Mouse (Mus musculus): ENCODE measurements at regions not wholly inside any gene's neighbourhood (a gene's known extent, or its start where the extent isn't known, plus 50 kb on each side); places are given as distances from the start of the nearest gene placed in this dataset.
A peak's percentile ranks its signal among the peaks of the same experiment; 100 is the strongest.

DNA sequence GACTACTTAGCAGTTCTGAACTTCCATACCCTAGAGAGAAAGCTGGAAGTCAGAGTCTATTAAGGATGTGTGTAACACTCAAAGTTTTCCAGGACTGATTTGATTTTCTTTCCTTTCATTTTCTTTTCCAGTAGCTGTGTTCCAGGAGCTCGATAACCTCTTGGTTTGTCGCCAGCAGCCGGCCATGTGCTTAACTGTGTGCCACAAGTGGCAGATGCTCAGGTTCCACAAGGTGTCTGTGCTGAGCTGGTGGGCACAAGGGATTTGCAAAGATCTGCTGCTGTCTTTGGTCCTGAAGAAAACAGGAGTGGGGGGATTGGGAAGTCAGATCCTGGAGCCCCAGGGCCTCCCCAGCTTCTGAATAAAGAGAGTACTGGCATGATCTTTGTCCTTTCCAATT is 136.0 kb downstream of the 3110018I06Rik start:
- 85% methylated on average over 3 of the region's 3 CpGs for WGBS
- H3K4me2 ChIP-seq (ENCODE audit: low read depth, severe bottlenecking) = no peak overlapping the region
- H3K36me3 ChIP-seq (ENCODE audit: control insufficient read depth, insufficient read depth, low read length) = no peaks in the 10 kb centered on the region
- no peaks in the 10 kb centered on the region for H3K27me3 ChIP-seq (ENCODE audit: control insufficient read depth, insufficient read depth, low read length)
- no peaks in the 10 kb centered on the region for H3K9me3 ChIP-seq (ENCODE audit: control insufficient read depth, low read length)
- no peaks in the 10 kb centered on the region for H3K4me1 ChIP-seq (ENCODE audit: control insufficient read depth, insufficient read depth, low read length)
- ATAC-seq (ENCODE audit: insufficient number of reproducible peaks, low FRiP score, low TSS enrichment, low read depth) = no peak
- H3K4me3 ChIP-seq (ENCODE audit: low read depth, low read length) = no peak overlapping the region
- no peak overlapping the region for H3K27ac ChIP-seq (replicated peaks; ENCODE audit: low read depth, low read length)
- H3K9ac ChIP-seq (ENCODE audit: low read length) = no peak overlapping the region
- DNase-seq (ENCODE audit: low spot score) = no peak

DNA sequence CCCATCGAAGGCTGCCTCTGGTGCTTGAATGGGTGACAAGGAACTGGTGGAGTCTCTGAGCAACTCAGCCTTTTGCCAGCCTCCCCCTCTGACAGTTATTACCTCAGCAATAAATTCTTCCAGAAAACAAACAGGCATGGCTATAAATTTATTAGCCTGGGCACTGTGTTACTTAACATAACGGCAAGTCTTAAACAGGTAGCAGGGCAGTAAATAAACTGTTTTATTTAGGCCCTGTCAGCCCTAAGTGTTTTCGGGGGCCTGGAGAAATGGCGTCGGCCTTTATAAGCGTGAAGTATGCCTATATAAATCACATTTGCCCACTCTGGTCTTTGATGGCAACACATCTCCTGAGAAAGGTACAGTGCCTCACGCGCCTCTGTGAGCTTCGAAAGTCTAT is 159.6 kb downstream of the 3110018I06Rik start:
- DNase-seq (ENCODE audit: low spot score) (no peak), ATAC-seq (ENCODE audit: insufficient number of reproducible peaks, low FRiP score, low TSS enrichment, low read depth) (peak; percentile 59; the same call in 1 of the 2 replicates)
- Histone ChIP-seq H3K36me3 (ENCODE audit: control insufficient read depth, insufficient read depth, low read length) (no peaks in the 10 kb centered on the region), H3K27ac (replicated peaks; ENCODE audit: low read depth, low read length) (no peak overlapping the region), H3K4me1 (ENCODE audit: control insufficient read depth, insufficient read depth, low read length) (peaks cover 12% of the 10 kb centered on the region), H3K9me3 (ENCODE audit: control insufficient read depth, low read length) (no peaks in the 10 kb centered on the region), H3K9ac (ENCODE audit: low read length) (no peak overlapping the region), H3K4me2 (ENCODE audit: low read depth, severe bottlenecking) (no peak overlapping the region), H3K27me3 (ENCODE audit: control insufficient read depth, insufficient read depth, low read length) (no peaks in the 10 kb centered on the region), H3K4me3 (ENCODE audit: low read depth, low read length) (no peak overlapping the region)
- WGBS = 25% methylated on average over 9 of the region's 9 CpGs

DNA sequence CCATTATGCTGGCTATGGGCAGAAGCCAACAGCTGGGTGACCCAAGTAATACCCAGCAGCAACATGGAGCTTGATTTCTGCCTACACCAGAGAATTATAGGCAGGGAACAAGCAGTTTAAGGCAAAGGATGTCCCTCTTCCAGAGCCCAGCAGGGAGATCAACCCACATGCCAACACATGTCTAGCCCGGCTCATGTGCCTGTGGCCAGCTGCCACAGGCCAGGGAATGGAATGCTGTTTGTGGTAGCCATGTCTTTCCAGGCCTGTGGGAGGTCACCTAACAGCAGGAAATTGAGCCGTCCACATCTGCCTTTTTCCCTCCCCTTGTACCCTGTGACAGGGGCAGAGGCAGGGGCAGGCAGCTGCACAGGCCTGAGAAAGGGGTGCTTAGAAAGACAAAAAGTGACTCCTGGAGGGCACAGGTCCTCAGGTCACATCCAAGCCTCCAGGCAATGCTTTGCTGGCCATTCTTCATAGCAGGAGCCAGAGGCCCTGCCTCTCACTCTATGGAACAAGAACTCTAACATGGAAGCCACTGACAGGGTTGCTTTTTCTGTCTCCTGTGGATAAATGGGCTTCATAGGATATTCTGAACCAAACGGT is 163.8 kb downstream of the 3110018I06Rik start:
- 21% methylated on average over 3 of the region's 3 CpGs for WGBS

DNA sequence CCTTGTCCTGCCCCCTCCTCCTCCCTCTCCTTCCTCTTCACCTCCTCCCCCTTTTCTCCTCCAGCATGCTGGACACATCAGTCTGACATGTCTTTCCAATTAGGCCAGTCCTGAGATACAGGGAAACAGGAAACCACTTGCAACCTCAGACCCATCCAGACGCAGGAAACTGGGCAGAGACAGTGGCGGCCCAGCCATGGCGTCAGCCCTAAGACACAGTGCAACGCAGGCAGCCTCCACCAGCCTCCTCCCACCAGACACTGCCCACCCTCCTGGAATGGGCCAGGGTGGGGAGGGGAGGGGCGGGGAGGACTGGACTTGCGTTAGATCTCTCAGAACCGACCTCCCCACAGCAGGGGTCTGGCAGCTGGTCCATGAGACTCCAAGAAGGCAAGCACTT is 164.7 kb downstream of the 3110018I06Rik start:
- ATAC-seq (ENCODE audit: insufficient number of reproducible peaks, low FRiP score, low TSS enrichment, low read depth) = peak; percentile 67
- no peak overlapping the region; the same call in 1 of the 2 replicates for H3K27ac ChIP-seq (replicated peaks; ENCODE audit: low read depth, low read length)
- 2% methylated on average over 7 of the region's 7 CpGs for WGBS

More for the DNA sequence above, 163.8 kb downstream of the 3110018I06Rik start:
- H3K27ac ChIP-seq (replicated peaks; ENCODE audit: low read depth, low read length) = peak overlapping the region; percentile 59; the same call in 1 of the 2 replicates
- ATAC-seq (ENCODE audit: insufficient number of reproducible peaks, low FRiP score, low TSS enrichment, low read depth) = no peak
- H3K27me3 ChIP-seq (ENCODE audit: control insufficient read depth, insufficient read depth, low read length) = no peaks in the 10 kb centered on the region
- H3K9me3 ChIP-seq (ENCODE audit: control insufficient read depth, low read length) = no peaks in the 10 kb centered on the region
- no peak overlapping the region for H3K4me3 ChIP-seq (ENCODE audit: low read depth, low read length)
- H3K36me3 ChIP-seq (ENCODE audit: control insufficient read depth, insufficient read depth, low read length) = no peaks in the 10 kb centered on the region
- H3K4me2 ChIP-seq (ENCODE audit: low read depth, severe bottlenecking) = no peak overlapping the region
- DNase-seq (ENCODE audit: low spot score) = peak; percentile 34
- H3K4me1 ChIP-seq (ENCODE audit: control insufficient read depth, insufficient read depth, low read length) = peaks cover 27% of the 10 kb centered on the region
- H3K9ac ChIP-seq (ENCODE audit: low read length) = no peak overlapping the region

GRCm38 (mm10) chr12:107656846-107657245 is 168.4 kb downstream of the 3110018I06Rik start:
- H3K4me1 ChIP-seq (ENCODE audit: control insufficient read depth, insufficient read depth, low read length) = peaks cover 31% of the 10 kb centered on the region
- no peak overlapping the region for H3K4me2 ChIP-seq (ENCODE audit: low read depth, severe bottlenecking)
- no peak overlapping the region for H3K9ac ChIP-seq (ENCODE audit: low read length)
- no peak overlapping the region for H3K4me3 ChIP-seq (ENCODE audit: low read depth, low read length)
- ATAC-seq (ENCODE audit: insufficient number of reproducible peaks, low FRiP score, low TSS enrichment, low read depth) (no peak), DNase-seq (ENCODE audit: low spot score) (peak; percentile 43)
- no peaks in the 10 kb centered on the region for H3K27me3 ChIP-seq (ENCODE audit: control insufficient read depth, insufficient read depth, low read length)
- H3K36me3 ChIP-seq (ENCODE audit: control insufficient read depth, insufficient read depth, low read length) = no peaks in the 10 kb centered on the region
- WGBS = 22% methylated on average over 5 of the region's 5 CpGs
- no peak overlapping the region for H3K27ac ChIP-seq (replicated peaks; ENCODE audit: low read depth, low read length)
- no peaks in the 10 kb centered on the region for H3K9me3 ChIP-seq (ENCODE audit: control insufficient read depth, low read length)

More for the DNA sequence above, 164.7 kb downstream of the 3110018I06Rik start:
- Histone ChIP-seq H3K36me3 (ENCODE audit: control insufficient read depth, insufficient read depth, low read length) (no peaks in the 10 kb centered on the region), H3K4me2 (ENCODE audit: low read depth, severe bottlenecking) (no peak overlapping the region), H3K4me1 (ENCODE audit: control insufficient read depth, insufficient read depth, low read length) (peaks cover 31% of the 10 kb centered on the region), H3K9ac (ENCODE audit: low read length) (peak overlapping the region; percentile 43; the same call in 1 of the 2 replicates), H3K9me3 (ENCODE audit: control insufficient read depth, low read length) (no peaks in the 10 kb centered on the region), H3K4me3 (ENCODE audit: low read depth, low read length) (no peak overlapping the region), H3K27me3 (ENCODE audit: control insufficient read depth, insufficient read depth, low read length) (no peaks in the 10 kb centered on the region)
- peak; percentile 67 for DNase-seq (ENCODE audit: low spot score)

DNA sequence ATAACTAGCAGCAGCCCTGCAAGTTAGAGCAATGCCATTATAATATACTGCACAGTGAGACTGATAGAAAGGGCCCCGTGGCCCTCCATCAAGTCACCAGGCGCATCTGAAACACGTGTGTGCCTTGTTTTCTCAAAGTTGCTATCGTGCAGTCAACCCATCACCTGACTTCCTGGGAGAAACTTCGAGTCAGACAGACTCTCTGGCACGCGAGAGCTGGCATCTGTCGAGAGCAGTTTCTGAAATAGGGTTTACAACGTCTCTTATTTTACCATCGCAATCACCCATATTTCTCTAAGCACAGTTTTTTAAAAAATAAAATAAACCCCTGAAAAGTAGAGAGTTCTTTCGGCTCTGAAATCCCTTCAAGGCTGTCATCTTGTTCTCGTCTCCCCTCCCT is 169.8 kb downstream of the 3110018I06Rik start:
- Histone ChIP-seq H3K4me2 (ENCODE audit: low read depth, severe bottlenecking) (no peak overlapping the region), H3K27me3 (ENCODE audit: control insufficient read depth, insufficient read depth, low read length) (no peaks in the 10 kb centered on the region), H3K9me3 (ENCODE audit: control insufficient read depth, low read length) (no peaks in the 10 kb centered on the region), H3K4me1 (ENCODE audit: control insufficient read depth, insufficient read depth, low read length) (peaks cover 22% of the 10 kb centered on the region), H3K36me3 (ENCODE audit: control insufficient read depth, insufficient read depth, low read length) (no peaks in the 10 kb centered on the region), H3K4me3 (ENCODE audit: low read depth, low read length) (no peak overlapping the region), H3K9ac (ENCODE audit: low read length) (no peak overlapping the region), H3K27ac (replicated peaks; ENCODE audit: low read depth, low read length) (no peak overlapping the region)
- DNase-seq (ENCODE audit: low spot score) (no peak), ATAC-seq (ENCODE audit: insufficient number of reproducible peaks, low FRiP score, low TSS enrichment, low read depth) (no peak)
- 84% methylated on average over 12 of the region's 12 CpGs for WGBS

GRCm38 (mm10) chr12:107658821-107659220 is 170.4 kb downstream of the 3110018I06Rik start:
- WGBS = 78% methylated on average over 9 of the region's 9 CpGs
- no peak overlapping the region for H3K27ac ChIP-seq (replicated peaks; ENCODE audit: low read depth, low read length)
- no peaks in the 10 kb centered on the region for H3K9me3 ChIP-seq (ENCODE audit: control insufficient read depth, low read length)
- DNase-seq (ENCODE audit: low spot score) (no peak), ATAC-seq (ENCODE audit: insufficient number of reproducible peaks, low FRiP score, low TSS enrichment, low read depth) (no peak)
- no peaks in the 10 kb centered on the region for H3K27me3 ChIP-seq (ENCODE audit: control insufficient read depth, insufficient read depth, low read length)
- no peak overlapping the region for H3K4me3 ChIP-seq (ENCODE audit: low read depth, low read length)
- H3K9ac ChIP-seq (ENCODE audit: low read length) = no peak overlapping the region
- peaks cover 20% of the 10 kb centered on the region; the same call in 1 of the 2 replicates for H3K4me1 ChIP-seq (ENCODE audit: control insufficient read depth, insufficient read depth, low read length)
- H3K4me2 ChIP-seq (ENCODE audit: low read depth, severe bottlenecking) = no peak overlapping the region
- no peaks in the 10 kb centered on the region for H3K36me3 ChIP-seq (ENCODE audit: control insufficient read depth, insufficient read depth, low read length)

DNA sequence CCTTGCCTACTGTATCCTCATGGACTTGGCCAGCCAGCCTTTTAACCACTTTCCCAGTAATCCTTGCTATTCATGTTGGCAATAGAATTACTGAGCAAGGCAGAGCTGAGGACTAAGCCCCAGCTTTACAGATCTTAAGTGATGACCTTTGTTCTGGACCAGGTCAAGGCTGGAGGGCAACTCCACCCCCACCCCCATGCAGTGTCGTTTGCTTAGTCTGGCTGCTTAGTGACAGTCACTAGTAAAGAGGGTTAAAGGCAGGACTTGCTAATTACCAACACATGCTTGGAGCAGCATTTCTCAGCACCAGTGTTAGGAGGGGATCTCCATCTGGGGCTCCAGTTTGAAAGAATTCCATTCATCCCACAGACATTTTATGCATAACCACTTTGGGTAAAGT is 174.2 kb downstream of the 3110018I06Rik start:
- H3K9ac ChIP-seq (ENCODE audit: low read length) = no peak overlapping the region
- peak; percentile 60 for DNase-seq (ENCODE audit: low spot score)
- H3K4me1 ChIP-seq (ENCODE audit: control insufficient read depth, insufficient read depth, low read length) = peaks cover 9% of the 10 kb centered on the region; the same call in 1 of the 2 replicates
- no peaks in the 10 kb centered on the region for H3K36me3 ChIP-seq (ENCODE audit: control insufficient read depth, insufficient read depth, low read length)
- no peak overlapping the region for H3K4me3 ChIP-seq (ENCODE audit: low read depth, low read length)
- WGBS = 0% methylated on average over 1 of the region's 1 CpGs
- 0 out of 2 replicates have a peak, but pooled peaks have one; percentile 54 for ATAC-seq (ENCODE audit: insufficient number of reproducible peaks, low FRiP score, low TSS enrichment, low read depth)
- no peak overlapping the region for H3K4me2 ChIP-seq (ENCODE audit: low read depth, severe bottlenecking)
- no peaks in the 10 kb centered on the region for H3K9me3 ChIP-seq (ENCODE audit: control insufficient read depth, low read length)
- H3K27me3 ChIP-seq (ENCODE audit: control insufficient read depth, insufficient read depth, low read length) = no peaks in the 10 kb centered on the region
- H3K27ac ChIP-seq (replicated peaks; ENCODE audit: low read depth, low read length) = 0 out of 2 replicates have a peak overlapping the region, but pooled peaks have one; percentile 9

- ATAC-seq (ENCODE audit: insufficient number of reproducible peaks, low FRiP score, low TSS enrichment, low read depth) = no peak
- DNase-seq (ENCODE audit: low spot score) = no peak
- WGBS = 82% methylated on average over 3 of the region's 3 CpGs
Measured at GRCm38 (mm10) chr12:107667836-107668235, 179.4 kb downstream of the 3110018I06Rik start.

More at GRCm38 (mm10) chr12:107667836-107668235, 179.4 kb downstream of the 3110018I06Rik start:
- H3K36me3 ChIP-seq (ENCODE audit: control insufficient read depth, insufficient read depth, low read length) = no peaks in the 10 kb centered on the region
- no peak overlapping the region for H3K27ac ChIP-seq (replicated peaks; ENCODE audit: low read depth, low read length)
- no peak overlapping the region for H3K4me2 ChIP-seq (ENCODE audit: low read depth, severe bottlenecking)
- H3K4me3 ChIP-seq (ENCODE audit: low read depth, low read length) = no peak overlapping the region
- H3K9me3 ChIP-seq (ENCODE audit: control insufficient read depth, low read length) = no peaks in the 10 kb centered on the region
- H3K27me3 ChIP-seq (ENCODE audit: control insufficient read depth, insufficient read depth, low read length) = no peaks in the 10 kb centered on the region
- no peak overlapping the region for H3K9ac ChIP-seq (ENCODE audit: low read length)
- peaks cover 6% of the 10 kb centered on the region; the same call in 1 of the 2 replicates for H3K4me1 ChIP-seq (ENCODE audit: control insufficient read depth, insufficient read depth, low read length)

All from limb, embryonic 11.5 days (tissue).